Mouse (Mus musculus) CD4-positive, CD25-positive, alpha-beta regulatory T cell, adult 2 months (primary cell): Measurements from ENCODE around the gene H3f3b.

Experiments
- DNase-seq: peaks from one replicate; pipeline ENCODE4 v3.0.0-alpha.2; 2012; ENCODE audit warnings: low read depth, low spot score

The H3f3b gene

DNA sequence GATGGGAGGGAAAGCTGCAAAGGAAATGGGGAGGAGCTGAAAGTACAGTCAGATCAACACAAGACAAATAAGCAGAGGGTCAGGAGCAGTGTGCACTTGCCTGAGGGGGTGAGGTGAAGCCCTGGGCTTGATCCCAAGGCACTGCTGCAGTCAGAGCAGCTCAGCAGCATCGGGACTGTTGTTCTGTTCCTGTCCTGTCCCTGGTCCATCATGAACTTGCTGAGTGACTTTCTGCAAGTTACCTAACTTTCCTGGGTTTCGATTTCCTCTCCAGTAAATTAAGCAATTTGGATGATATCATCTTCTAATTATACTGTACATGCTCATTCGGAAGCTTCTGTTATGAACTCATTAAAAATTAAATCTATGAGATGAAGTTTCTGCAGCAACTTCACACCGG is at the start of gene H3f3b:
Gene H3f3b, minus strand, starts transcription at position 207 of the 400 bp plus-strand sequence.
- DNase-seq = no peak

DNA sequence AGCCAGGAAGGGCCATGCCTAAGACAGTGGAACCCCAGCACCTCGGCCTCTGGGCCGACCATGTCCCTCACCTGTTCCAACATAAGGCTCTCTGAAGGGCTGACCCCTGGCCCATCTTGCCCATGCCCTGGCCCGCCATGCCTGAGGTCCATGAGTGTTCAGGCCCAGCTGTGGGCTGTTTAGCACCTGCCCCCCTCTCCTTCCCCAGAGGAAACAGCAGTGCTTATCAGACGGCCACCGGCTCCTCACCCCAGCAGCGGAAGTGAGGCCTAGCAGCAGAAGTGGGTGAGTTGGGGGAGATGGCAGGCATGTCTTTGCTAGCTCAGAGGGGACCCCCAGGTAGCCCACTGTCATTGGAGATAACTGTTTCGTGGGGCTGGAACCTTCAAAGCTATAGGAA is 49.1 kb upstream of the H3f3b start:
- peak; percentile 71 for DNase-seq

DNA sequence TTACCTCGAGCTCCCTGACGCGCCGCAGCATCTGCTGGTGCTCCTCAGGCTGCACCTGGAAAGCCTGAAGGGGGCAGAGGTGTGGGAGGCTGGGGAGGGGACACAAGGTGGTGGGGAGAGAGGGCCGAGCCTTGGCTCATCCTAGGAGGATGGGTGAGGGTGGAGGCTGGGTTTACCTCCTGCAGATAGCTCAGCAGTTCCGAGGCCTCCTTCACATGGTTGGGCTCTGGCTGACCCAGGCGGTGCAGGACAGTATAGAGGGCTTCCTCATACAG is 48.4 kb upstream of the H3f3b start:
- no peak for DNase-seq

DNA sequence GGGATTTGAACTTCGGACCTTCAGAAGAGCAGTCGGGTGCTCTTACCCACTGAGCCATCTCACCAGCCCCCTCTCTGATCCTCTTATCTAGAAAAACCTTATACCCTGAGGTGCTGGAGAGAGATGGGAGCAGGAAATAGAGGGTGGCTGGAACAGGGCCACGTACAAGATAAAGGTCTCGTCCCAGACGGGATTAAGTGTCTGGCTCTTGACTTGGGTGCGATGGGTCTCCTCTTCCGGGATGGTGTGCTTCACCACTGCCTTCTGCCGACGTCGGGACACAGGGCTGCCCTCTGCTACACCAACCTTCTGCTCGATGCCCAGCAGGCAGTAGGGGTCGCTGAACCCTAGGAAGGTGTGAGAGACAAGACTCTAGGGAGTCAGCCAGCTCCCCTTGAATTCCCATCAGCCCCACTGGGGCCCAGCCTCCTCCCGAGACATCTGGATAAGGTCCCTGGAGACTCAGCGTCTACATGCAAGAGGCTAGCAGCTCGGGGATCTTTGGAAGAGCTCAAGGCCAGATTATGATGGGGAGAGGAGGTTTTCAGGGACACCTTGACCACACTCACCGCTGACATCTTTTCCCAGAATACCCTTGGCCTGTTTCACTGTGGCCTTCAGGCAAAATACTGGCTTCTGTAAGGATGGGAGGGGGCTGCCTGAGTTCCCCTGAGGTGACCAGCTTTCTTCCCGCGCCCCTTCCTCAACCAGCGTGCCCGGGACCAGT is 47.9 kb upstream of the H3f3b start:
- no peak for DNase-seq

DNA sequence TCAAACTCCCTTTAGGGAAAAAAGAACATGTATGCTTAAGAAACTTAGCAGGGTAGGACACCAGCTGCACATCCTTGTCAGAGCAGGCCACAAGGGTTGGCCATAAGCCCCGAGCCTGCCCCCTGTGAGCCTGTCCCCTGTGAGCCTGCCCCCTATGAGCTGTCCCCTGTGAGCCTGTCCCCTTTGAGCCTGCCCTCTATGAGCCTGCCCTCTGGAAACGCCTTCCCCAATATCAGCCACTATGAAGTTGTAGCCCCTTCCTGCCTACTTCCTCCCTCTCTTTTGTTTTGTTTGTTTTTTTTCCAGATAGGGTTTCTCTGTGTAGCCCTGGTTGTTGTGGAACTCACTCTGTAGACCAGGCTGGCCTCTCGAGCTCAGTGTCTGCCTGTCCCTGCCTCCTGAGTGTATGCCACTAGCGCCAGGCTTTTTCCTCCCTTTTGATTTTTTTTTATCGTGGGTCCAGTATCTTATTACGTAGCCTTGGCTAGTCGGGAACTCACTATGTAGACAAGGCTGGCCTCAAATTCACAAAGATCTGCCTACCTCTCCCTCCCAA is 46.8 kb upstream of the H3f3b start:
- no peak for DNase-seq

DNA sequence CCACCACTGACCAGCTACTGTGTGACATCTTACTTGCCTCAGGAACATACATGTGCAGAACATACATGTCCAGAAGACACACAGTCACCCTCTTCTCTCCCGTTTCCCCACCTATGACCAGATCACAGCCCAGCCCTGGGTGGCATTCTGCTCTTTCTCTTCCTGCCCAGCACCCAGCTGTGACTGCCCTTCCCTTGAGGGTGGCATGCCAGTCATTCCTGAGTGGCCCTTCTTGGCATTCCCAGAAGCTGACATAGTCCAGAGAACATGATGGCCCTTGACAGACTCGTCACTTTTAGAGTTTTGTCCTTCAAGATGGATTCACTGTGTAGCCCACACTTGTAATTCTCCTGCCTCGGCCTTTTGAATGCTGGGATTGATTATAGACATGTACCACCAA is 44.8 kb upstream of the H3f3b start:
- DNase-seq = no peak

DNA sequence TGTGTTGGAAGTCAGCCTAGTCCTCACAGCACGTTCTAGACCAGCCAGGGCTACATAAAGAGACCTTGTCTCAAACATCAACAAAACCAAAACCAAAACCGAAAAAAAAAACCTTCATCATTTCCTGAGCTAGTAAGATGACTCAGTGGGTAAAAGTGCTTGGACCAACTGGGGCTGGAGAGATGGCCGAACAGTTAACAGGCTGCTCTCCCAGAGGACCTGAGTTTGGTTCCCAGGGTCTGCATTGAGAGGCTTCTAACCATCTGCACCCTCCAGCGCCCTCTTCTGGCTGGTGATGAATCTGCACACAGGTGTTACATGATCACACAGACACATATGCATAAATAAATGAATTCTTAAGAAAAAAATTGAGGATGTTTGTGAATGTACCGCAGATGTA is 43.7 kb upstream of the H3f3b start:
- peak; percentile 81 for DNase-seq

DNA sequence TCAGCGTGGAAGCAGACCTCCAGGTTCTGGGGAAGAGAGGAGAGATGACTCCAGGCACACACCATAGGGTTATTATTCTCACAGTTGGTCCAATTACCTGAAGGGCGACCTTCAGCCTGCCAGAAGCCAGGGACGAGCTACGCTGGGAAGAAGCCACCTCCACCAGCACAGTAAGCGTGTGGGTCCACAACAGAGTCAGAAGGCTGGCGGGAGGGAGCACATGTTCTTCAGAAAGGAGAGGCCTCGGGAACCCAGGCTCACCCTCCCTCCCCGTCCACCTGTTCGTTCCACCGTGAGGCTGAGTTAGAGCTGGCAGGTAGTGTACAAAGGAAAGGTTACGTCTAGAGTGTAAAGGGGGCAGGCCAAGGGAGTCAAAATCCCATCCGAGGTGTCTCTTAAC is 37.6 kb upstream of the H3f3b start:
- DNase-seq = no peak

DNA sequence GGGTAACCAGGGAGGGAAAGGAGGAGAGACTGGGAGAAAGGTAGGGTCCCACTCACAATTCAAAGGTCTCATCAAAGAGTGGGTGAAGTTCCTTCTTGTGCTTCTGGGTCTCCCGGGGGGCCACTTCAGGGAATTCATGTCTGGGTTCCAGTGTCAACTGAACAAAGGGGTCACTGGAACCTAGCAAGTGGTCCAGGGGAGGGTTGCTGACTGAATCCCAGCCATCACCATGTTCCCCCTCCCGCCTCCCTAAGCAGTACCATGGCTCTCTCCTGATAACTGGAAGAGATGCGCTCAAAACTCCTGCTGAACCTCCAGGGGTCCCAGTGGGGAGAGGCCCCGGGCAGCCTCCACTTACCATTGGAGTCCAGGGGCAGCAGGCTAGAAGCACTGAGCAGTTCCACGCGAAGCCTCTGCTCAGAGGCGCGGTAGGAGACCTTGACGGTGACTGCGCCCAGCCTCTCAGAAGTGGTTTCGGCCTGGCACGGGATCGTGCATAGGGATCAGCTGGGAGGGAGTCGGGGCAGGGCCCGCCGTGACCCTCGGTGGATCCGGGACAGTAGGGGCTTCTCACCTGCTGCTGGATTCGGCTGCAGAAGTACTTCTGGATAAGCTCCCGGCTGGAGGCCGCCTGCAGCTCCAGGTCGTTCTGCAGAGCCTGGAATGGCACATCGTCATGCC is 36.6 kb upstream of the H3f3b start:
- no peak for DNase-seq

DNA sequence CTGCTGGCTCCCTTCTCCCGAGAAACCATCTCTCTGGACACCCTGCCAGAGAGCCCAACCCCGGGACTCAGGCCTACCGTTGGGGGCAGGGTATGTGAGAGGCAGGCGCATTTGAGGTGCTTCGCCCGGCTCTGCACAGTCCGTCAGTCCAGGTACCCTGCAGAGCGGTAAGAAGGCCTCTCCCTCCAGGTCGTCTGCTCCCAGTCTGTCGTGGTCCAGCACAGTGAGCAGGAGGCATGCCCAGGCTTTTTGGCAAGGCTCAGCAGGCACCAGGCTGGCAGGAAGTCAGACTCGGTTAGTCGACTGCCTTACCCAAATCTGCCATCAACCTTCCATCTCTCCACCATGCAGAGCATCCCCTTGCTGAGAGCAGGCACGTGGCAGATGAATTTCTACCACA is 35.8 kb upstream of the H3f3b start:
- DNase-seq = no peak

DNA sequence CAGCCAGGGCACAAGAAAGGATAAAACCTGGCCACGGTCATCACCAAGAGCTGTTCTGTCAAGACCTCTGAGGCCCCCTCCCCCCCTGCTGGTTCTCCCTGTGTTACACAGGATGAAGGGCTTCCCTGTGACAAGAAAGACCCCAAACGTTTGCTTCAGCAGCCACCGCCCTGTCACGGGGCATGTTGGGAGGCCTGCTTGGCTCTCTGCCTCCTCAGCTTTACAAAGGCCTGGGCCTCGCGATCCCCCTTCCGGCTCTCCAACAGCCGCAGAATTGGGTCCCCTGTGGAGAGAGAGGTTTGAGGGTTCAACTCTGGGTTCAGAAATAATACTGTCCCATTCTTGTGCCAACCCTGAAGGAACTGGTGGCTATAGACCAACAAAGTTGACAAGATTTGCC is 34.8 kb upstream of the H3f3b start:
- no peak for DNase-seq

DNA sequence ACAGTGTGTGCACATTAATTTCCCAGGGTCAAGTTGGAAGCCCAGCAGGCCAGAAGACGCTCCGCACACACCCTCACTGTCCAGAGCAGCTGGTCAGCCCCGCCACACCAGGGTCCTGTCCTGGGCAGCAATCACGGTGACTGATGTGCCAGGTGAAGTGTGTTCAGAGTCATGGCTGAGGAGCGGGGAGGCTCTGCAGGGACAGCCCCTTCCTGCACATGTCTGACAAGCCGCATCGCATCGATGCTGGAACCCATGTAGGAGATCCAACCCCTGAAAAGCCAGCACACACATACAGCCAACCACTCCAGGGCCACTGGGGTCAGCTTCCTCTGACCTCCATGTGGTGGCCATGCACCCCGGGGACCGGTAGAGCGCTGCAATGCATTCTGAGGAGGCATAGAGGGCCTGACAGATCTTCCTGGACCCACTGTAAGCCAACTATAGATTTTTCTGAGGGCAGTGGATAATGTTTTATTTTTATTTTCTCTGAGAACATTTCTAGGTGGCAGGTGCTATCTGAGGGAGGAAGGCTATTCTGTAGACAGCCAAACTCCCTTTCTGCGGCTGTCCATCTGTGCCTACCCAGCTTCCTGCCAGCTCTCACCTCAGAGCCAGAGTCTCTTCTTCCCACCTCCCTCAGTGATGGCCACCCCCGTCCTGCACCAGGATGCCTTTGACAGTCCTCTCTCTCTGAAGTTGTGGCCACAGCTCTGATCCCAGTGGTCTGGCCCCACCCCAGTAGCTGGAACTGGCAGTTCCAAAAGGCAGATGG is 34.1 kb upstream of the H3f3b start:
- no peak for DNase-seq

DNA sequence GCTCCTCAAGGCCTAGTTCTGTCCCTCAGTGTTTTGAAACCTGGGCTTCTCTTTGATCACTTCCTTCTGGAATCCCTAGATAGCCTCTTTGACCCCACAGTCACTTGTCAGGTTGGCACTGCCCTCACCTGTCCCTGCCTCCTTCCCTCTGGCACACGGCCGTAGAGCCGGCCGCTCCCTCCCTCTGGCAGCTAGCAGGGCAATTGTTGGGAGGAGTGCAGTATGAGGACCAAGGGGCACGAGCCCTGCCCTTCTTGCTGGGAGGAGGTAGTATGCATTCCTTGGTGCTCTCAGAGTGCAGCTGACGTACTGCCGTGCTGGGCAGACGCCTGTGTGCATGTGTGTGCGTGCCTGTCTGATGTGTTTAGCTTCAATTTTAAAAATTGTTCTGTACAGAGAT is 32.8 kb upstream of the H3f3b start:
- no peak for DNase-seq

DNA sequence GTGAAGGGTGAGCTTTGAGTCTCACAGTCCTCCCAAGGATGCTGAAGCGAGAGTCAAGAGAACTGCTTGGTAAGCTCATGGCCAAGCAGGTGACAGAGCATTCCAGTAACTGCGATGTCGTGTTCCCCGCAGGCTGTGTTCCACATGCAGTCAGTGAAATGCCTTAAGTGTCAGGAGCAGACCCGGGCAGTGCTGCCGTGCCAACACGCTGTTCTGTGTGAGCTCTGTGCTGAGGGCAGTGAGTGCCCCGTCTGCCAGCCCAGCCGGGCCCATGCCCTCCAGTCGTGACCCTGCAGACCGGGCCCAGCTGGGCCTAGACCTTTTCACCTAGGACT is 31.9 kb upstream of the H3f3b start:
- DNase-seq = no peak

DNA sequence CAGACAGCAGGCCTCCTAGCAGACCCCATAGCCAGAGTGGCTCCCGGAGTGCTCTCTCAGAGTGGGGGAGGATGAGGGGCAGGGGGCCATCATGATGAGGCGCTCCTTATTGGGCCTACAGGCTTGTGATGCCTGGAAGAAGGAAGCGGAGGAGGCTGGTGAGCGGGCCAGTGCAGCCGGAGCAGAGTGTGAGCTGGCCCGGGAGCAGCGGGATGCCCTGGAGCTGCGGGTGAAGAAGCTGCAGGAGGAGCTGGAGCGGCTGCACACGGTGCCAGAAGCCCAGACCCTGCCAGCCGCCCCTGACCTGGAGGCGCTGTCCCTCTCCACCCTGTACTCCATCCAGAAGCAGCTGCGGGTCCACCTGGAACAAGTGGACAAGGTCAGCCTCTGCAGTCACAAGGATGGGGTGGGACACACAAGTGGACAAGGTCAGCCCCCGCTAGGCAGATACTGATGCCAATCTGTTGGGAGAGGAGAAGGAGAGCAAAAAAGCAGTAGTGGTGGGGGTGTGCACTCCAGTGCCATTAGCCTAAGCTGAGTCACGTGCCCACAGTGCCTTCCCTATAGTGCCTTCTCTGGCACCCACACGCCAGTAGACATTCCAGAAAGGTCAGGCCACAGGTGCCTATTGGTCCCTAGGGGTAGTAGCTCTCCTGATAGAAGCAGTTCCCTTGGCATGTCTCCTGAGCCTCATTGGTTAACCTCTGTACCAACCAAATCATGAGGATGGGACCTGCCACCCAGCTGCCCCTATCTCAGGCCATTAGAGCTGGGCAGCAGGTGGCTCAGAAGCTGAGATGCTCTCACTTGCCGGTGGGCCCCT is 31.3 kb upstream of the H3f3b start:
- no peak for DNase-seq

DNA sequence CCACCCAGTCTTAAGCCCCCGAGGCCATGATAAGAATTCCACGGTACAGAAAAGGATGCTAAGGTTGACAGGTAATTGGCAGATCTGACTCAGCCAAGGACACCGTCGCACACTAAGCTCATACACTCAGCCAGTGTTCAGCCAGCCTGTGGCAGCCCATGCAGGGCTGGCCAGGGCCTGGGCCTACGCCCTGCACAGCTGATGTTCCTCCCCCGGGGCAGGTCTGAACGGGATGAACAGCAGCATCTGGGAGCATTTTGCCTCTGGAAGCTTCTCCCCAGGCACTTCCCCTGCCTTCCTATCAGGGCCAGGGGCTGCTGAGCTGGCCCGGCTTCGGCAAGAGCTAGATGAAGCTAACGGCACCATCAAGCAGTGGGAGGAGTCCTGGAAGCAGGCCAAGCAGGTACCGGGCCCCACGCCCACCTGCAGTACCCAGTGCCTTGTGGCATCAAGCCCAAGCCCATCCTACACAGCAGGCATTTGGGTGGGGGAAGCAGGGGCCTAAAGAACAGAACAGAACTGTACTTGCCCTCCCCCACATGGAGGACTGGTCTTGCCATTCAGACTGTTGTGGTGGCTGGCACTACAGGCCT is 30.4 kb upstream of the H3f3b start:
- DNase-seq = no peak

DNA sequence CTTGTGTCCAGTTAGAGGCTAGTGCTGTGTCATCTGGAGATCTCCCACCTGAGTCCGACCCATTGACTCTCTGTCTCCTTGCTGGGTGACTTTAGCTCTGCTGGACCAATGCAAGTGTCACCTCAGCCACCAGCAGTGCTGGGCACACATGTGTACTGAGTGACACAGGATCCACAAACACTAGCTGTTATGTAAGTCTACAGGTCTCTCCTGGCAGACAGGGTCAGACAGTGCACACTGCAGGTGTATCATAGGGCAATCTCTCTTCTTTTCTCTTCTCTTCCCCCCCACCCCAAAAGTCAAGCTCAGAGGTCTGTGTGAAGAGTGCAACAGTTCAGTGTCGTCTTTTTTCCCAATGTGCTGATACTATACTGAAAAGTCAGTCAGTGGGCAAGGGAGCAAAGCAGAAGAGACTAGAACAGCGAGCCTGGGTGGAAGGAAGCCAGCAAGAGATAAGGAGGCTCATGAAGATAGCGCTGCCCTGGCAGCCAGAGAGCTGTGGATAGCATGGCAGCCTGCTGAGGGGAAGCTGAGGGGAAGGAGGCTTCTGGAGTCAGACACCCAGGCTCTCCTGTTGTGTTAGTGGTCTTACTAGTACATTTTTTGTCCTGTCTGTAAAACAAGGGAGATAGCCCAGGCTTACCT is 29.6 kb upstream of the H3f3b start:
- no peak for DNase-seq

DNA sequence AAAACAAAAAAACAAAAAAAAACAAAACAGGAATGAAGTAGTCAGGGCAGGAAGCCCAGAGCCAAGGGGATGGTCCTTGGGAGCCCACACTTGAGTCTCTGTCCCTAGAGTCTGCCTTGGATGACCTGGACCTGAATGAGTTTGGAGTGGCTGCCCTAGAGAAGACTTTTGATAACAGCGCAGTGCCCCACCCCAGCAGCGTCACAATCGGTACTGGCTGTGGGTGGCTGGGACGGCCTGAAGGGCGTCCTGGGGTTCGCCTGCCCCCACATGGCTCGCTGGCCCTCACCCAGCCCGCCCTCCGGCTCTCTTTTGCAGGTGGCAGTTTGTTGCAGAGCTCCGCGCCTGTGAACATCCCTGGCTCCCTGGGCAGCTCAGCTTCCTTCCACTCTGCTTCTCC is 28.1 kb upstream of the H3f3b start:
- no peak for DNase-seq

DNA sequence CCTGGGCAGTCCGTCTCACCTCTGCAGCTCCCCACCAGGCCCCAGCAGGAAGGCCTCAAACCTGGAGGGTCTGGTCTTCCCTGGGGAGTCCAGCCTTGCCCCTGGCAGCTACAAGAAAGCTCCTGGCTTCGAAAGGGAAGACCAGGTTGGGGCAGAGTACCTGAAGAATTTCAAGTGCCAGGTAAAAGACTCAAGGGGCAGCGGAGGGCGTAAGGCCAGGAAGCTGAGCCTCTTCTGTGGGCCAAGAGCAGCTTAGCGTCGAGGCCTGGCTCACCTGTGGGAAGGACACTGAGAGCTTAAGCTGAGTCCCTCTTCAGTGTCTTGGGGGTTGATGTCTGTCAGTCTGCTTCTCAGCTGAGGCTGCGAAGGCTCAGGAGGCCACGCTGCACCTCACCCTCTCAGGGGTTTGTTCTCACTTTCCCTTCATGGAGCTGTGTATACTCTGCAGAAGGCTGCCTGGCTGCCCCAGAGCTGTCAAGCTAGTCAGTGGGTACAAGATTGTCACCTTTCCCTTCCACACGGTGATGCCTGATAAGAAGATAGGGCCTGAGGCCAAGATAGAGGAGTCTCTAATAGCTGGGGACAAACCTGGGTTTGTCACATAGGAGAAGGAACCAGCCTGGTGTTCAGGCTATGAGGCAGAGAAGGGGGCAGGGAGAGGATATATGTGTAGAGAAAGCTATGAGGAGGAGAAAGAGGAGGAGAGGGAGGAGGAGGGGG is 25.9 kb upstream of the H3f3b start:
- DNase-seq = no peak

DNA sequence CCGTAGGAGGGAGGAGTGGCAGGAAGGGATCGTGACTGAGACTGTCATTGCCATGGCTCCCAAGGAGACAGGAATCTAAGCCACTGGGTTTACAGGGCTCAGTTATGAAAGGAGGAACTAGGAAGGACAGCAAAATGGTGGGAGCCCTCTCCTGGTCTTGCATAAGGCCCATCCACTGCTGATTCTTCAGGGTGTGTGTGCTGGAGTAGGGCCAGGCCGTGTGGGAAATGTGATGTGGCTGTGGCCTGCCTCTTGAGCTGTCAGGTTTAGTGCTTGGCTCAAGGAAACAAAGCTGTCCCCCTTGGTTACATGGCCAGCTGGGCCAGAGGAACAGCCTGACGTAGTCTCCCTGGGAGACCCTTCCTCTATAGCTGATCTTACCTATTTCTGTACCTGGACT is 22.4 kb upstream of the H3f3b start:
- no peak for DNase-seq
